Mouse (Mus musculus) 3134 (cell line): Measurements from ENCODE around the gene Pex14.

ENCODE experiments used
- DNase-seq: peaks from one replicate; pipeline ENCODE4 v3.0.0-alpha.2; 2011; ENCODE audit warnings: low spot score; ENCODE audit not compliant: insufficient read length; ENCODE audit errors: extremely low read depth

The Pex14 gene

DNA sequence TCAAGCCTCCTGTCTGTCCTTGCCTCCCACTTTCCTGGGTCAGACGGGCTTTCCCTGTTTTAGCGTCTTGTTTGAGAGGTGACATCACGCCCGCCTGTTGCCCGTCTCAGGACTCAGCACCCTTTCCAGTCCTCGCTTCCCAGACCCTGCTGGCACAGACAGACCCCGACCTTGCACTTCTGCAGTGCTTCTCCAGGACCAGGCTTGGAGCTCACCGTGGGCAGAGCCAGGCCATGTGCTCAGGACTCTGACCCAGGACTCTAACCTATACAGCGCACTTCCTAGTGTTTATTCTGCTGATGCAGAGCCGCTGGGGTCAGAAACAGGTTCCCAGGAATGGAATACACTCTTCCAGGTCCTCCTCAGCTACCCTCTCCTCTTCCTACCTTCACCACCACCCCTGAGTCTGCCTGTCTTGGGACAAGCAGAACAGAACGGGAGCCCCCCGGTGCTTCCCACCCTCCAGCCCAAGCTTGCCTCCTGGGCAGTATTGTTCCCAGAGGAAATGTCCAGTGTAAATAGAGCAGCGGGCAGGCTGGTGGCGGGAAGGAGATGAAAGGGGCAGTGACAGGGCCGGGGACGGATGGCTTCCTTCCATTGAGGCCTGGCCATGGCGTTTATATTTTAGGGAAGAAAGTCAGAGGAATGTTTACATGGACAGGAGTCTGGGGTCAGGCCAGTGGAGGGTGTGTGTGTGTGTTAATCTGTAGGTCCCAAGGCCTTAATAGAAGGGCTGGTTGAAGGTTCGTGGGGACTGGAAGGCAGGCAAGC is 173.9 kb downstream of the Pex14 start:
- DNase-seq: no peak

- DNase-seq: no peak
These were observed 175.7 kb downstream of the Pex14 start for GRCm38 (mm10) chr4:148923976-148924375.

- no peak for DNase-seq
These were observed 176.3 kb downstream of the Pex14 start for GRCm38 (mm10) chr4:148923414-148923813.

GRCm38 (mm10) chr4:148922221-148922700 is 177.4 kb downstream of the Pex14 start:
- DNase-seq: no peak

DNA sequence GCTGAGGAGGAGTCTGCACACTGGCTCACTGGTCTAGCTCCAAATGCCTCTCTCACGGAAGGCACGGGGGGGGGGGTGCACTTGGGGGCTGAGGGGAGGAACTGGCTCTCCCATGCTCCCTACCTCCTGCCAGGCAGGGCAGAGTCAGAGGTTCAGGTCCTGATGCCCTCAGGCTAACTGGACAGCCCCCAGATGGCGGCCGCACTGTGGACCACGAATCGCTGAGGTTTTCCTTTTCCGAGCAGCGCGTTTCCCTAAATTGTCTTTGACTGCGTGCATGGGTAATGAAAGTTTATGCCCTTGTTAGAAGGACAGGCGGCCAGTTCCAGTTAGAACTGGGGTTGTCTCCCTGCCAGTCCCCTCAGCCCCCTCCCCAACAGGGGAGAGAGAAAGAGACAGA is 179.1 kb downstream of the Pex14 start:
- DNase-seq: no peak

DNA sequence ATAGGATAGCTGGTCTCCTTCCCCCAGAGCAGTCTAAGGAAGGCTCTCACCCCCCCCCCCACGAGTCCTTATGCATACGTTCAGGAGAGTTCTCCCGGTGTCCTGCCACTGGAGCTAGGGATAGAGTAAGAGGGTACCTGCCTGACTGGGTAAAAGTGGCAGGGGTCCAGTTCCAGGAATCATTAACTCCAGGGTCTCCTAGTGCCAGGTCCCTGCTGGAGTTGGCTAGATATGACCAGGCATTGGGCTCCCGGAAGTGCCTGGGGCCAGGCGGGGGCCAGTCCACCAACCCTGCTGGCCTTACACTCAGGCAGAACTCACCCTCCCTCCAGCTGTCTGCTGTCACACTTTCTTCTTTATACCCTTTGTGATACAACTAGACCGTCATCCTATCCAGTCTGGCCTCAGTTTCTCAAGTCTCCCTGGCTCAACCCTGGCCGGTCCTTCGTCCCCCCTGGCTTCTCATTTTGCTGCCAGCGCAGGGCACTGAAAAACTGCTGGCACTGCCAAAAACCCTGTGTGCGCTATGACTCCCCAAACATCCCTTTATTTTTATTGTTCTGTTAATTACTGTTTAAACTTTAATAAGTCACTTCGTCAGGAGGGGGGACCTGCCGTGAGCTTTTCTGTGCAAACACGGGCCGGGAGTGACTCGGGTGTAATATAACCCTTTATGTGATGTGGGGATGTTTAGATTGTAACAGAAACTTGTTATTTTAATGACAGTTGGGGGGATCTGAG is 180.8 kb downstream of the Pex14 start:
- no peak for DNase-seq

DNA sequence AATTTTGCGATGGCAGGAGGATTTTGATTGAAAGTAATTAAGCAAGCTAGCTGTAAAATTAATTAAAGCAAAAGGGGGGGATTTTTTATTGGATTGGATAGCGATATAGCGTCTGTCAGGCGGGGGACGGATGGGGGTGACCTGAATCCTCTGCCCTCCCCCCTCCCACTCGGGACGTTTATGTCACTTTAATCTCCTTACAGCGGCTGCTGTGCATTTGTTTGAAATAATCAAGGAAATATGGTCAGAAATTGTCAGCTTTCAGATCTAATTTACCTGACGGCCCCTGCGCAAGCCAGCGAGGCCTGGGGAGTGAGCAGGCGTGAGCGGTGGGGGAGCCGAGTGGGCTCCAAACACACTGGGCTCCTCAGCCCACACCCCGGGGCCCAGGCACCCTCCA is 183.8 kb downstream of the Pex14 start:
- no peak for DNase-seq

DNA sequence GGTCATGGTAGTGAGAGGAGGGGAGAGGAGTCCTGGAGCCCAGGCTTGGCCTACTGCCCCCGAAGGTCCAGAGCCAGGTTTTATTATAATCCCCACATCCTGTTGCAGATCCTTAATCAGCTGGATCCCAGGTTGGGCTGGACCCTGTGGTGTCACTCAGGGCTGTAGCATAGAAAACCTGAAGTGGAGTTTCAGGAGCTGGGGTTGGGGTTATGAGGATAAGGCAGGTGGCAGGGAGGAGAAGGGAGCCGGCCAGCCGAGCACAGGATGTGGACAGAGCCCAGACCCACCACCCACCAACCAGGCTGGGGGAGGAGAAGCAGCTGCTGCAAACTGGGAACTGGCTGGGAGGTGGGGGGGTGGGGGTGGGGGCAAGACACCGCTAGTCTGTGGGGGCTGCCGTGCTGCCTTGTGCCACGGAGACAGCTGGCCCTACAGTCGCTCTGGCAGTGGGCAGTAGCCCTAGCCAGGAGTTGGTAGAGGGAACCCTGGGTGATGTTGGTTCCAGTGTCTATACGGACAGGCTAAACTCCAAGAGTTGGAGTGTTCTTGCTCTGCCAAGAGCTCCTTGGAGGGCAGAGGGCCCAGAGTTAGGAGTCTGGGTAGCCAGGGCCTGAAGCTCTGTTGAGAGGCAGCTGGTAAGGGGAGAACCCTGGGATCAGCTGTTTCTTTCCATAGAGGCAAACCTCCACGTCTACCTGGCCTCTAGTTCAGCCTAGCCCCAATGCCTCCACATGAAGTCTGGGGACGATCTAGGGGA is 184.6 kb downstream of the Pex14 start:
- DNase-seq: no peak

DNA sequence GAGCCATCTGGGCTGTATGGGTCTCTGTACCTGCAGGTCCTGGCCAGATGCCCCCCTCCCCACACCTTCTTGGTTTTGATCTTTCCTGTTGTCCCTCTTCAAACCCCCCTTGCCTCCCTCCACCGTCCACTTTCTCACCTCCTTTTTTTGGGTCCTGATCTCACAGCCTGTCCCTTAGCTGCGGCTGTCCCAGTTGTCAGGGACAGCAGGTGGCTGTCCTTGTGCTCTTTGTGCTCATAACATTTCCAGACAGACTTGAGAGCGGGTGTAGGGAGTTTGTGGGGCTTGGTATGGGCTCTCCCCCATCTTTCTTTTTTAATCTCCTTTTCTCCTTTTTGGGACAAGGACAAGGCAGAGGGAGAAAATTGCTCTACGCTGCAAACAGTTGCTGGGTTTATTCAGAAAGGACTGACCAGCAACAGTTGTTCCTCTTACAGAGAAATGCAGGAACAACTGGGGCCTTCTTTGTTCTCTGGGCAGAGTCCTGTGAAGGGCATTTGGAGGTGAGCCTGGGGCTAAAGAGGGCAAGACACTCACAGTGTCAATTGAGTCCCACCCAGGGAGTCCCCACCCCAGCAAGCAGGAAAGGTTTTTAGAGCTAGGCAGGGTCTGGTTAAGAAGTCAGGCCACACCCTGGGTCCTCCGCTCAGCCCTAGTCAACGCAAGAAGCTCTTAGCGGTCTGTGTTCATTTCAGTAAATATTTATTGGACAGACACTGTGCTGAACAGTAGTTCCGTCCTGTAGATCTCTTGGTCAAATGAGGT is 186.7 kb downstream of the Pex14 start:
- DNase-seq: no peak

DNA sequence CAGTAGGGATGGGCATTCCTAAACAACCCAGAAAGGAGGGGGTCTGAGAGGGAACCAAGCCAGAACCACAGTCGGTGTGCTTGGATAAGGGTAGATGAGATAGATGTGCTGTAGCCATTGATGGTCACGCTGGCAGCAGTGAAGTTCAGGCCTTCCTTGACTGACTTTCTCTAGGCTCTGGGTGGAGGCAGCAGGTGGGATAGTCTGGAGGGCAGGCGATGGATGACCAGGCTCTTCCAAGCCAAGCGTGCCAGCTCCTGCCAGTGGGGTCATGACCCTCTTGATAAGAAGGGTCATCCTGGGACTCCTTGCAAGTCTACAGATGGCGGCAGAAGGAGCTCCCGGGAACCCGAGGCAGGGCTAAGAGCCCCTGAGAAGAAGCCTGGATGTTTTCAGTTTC is 187.5 kb downstream of the Pex14 start:
- DNase-seq: no peak
